Mouse (Mus musculus) forebrain, embryonic 11.5 days (tissue): Measurements from ENCODE around the gene Fastkd5. TPM values are rescaled to one million over a fixed set of nuclear protein-coding genes. Genes with fewer than 3 reads are reported as not detected.

Source experiments
- ATAC-seq: fragments of 200-750 bp; cut with Nextera tagmentation; replicated peaks from 2 replicates; pipeline ENCODE4 v1.8.0; 2017; ENCODE audit warnings: moderate TSS enrichment; ENCODE audit not compliant: low FRiP score
- DNase-seq: peaks from one replicate; pipeline ENCODE4 v3.0.0-alpha.2; 2017; ENCODE audit warnings: low spot score
- H3K27ac ChIP-seq: fragments of 300-500 bp; sonication (generic); 2 replicates; pipeline ENCODE4 v1.5.1; 2014; ENCODE audit warnings: low read depth, low read length
- H3K27me3 ChIP-seq: fragments of 300-500 bp; sonication (generic); 2 replicates; pipeline ENCODE4 v1.6.1; 2014; ENCODE audit warnings: mild to moderate bottlenecking, low read length, mixed read lengths; ENCODE audit not compliant: control insufficient read depth, insufficient read depth
- H3K36me3 ChIP-seq: fragments of 300-500 bp; sonication (generic); 2 replicates; pipeline ENCODE4 v1.6.1; 2014; ENCODE audit warnings: mild to moderate bottlenecking, low read length, moderate library complexity, mixed read lengths; ENCODE audit not compliant: control insufficient read depth, insufficient read depth
- H3K4me1 ChIP-seq: fragments of 300-500 bp; sonication (generic); replicated peaks from 2 replicates; pipeline ENCODE4 v1.6.1; 2014; ENCODE audit warnings: low read length, mixed read lengths; ENCODE audit not compliant: control insufficient read depth, insufficient read depth
- H3K4me2 ChIP-seq: fragments of 300-500 bp; sonication (generic); 2 replicates; pipeline ENCODE4 v1.6.1; 2014; ENCODE audit warnings: low read depth, mild to moderate bottlenecking, low read length, moderate library complexity, mixed read lengths; ENCODE audit not compliant: severe bottlenecking
- H3K4me3 ChIP-seq: fragments of 300-500 bp; sonication (generic); 2 replicates; pipeline ENCODE4 v1.5.1; 2014; ENCODE audit warnings: low read depth, low read length
- H3K9ac ChIP-seq: fragments of 300-500 bp; sonication (generic); 2 replicates; pipeline ENCODE4 v1.6.1; 2014; ENCODE audit warnings: low read length
- H3K9me3 ChIP-seq: fragments of 300-500 bp; sonication (generic); 2 replicates; pipeline ENCODE4 v1.6.1; 2016; ENCODE audit warnings: low read length, mixed read lengths; ENCODE audit not compliant: control insufficient read depth
- WGBS: fragments of 180-500 bp; shearing (Covaris S2); extraction: QIAGEN DNeasy Blood & Tissue Kit; methylation state at CpG from one replicate; pipeline ENCODE4 v1.1.7; 2014; 5-methylcytosine and 5-hydroxymethylcytosine counted together
- polyA plus RNA-seq: library from polyadenylated mRNA; unstranded; fragments of >200 nt; fragmentation: Nextera tagmentation; extraction: Ambion mirVana; gene quantifications from 2 replicates; pipeline ENCODE4 v1.2.1, GENCODE M21; 2014

Gene Fastkd5
- polyA plus RNA-seq, 1 experiment from 2014 or later: 20.5 TPM

DNA sequence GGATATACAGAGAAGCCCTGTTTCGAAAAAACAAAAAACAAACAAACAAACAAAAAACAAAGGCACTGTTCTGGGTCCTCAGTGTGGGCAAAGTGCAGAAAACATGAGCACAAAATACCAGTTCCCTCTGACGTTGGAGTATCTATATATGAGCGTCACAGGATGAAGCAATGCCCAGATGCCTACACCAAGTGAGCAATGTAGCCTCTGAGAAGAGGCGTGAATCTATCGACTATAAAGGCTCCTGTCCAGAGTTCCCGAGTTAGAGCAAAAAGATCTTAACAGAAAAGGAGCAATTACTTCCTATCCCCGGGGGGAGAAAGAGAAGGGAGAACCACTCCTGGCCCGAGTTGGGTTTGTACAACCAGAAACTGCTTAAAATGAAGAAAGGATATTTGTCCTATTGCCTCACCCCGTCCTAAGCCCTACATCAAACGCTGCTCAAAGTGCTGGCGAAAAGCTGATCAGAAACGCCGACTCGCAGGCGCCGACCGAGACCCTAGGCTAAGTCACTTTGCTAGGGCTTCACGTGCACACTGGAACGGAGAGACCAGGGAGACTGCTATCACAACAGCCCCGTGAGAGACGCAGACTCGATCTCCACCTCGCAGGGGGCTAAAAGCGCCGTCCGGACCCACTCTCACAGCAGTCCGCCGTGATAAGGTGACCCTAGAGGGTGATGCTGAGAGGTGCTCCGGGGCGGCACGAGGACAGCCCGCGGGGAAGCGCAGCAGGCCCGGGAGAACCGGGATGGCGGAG, 568 bp downstream of the Fastkd5 start:
- no peak for DNase-seq
- Histone ChIP-seq H3K27ac (peak overlapping the region; percentile 50; the same call in 1 of the 2 replicates), H3K27me3 (peaks cover 4% of the 10 kb centered on the region), H3K36me3 (peaks cover 4% of the 10 kb centered on the region; the same call in 1 of the 2 replicates), H3K4me3 (peak overlapping the region; percentile 99), H3K4me1 (peaks cover 13% of the 10 kb centered on the region; the same call in 1 of the 2 replicates), H3K9ac (peak overlapping the region; percentile 92), H3K4me2 (peak overlapping the region; percentile 81), H3K9me3 (no peaks in the 10 kb centered on the region)
- peak; percentile 17; the same call in 1 of the 2 replicates for ATAC-seq
- 3% methylated on average over 37 of the region's 37 CpGs for WGBS

DNA sequence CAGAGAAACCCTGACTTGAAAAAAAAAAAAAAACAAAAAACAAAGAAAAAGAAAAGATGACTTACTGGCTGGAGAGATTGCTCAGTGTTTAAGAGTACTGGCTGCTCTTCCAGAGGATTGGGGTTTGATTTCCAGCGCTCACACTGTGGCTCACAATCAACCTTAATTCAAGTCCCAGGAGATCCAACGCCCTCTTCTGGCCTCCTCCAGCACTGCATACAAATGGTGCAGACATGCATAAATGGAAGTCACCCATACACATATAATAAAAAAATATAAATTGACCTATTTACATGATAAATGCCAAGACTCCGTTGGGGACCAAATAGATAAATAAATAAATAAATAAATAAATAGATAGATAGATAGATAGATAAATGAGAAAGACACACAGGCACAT, 1.4 kb downstream of the Fastkd5 start:
- Histone ChIP-seq H3K4me2 (peak overlapping the region; percentile 81; the same call in 1 of the 2 replicates), H3K4me3 (peak overlapping the region; percentile 99; the same call in 1 of the 2 replicates)

DNA sequence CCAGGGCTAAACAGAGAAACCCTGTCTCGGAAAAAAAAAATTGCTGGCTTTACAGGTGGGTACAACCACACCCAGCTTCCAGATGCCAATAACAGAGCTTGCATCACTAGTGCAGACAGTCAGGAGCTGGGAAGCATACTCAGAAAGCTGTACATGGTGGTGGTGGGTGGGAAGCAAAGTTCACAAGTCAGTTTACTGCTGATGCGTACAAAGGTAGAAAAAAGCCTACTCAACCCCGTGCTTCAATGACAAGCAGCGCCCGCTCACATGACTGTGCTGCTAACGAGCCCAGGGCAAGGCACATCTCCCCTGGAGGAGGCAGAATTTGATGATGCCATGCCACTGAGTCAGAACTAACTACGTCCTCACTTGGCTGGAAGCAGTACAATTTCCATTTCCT, 10.9 kb downstream of the Fastkd5 start:
- H3K27me3 ChIP-seq: no peaks in the 10 kb centered on the region
- no peak overlapping the region for H3K9ac ChIP-seq
- ATAC-seq (no peak), DNase-seq (no peak)
- no peak overlapping the region for H3K4me3 ChIP-seq
- H3K36me3 ChIP-seq: peaks cover 8% of the 10 kb centered on the region; the same call in 1 of the 2 replicates
- H3K27ac ChIP-seq: no peak overlapping the region
- no peaks in the 10 kb centered on the region for H3K4me1 ChIP-seq
- H3K9me3 ChIP-seq: no peaks in the 10 kb centered on the region
- 90% methylated on average over 7 of the region's 7 CpGs for WGBS
- no peak overlapping the region for H3K4me2 ChIP-seq

More for the DNA sequence above, 1.4 kb downstream of the Fastkd5 start:
- Histone ChIP-seq H3K9me3 (no peaks in the 10 kb centered on the region), H3K9ac (no peak overlapping the region), H3K36me3 (peaks cover 4% of the 10 kb centered on the region; the same call in 1 of the 2 replicates), H3K4me1 (peaks cover 10% of the 10 kb centered on the region; the same call in 1 of the 2 replicates), H3K27me3 (no peaks in the 10 kb centered on the region), H3K27ac (no peak overlapping the region)
- no peak for DNase-seq
- ATAC-seq: no peak
- WGBS: 73% methylated on average over 3 of the region's 3 CpGs

DNA sequence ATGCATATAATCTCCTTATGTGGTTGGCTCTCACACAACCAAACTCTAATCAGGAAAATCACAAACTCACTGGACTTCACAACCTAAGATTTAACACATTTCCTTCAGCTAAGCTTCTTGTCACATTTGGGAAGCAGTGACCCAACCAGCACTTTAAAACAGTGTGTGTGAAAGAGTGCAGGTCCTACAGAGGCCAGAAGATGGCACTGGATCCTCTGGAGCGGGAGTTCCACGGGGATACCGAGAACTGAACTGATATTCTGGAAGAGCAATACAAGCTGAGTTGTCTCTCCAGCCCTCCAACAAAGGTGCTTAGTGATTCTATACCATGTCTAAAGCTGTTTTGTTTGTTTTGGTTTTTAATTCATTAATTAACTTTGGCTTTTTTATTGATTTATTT, 16.7 kb downstream of the Fastkd5 start:
- Histone ChIP-seq H3K9me3 (no peaks in the 10 kb centered on the region), H3K27me3 (no peaks in the 10 kb centered on the region), H3K4me2 (no peak overlapping the region), H3K27ac (no peak overlapping the region), H3K9ac (no peak overlapping the region), H3K4me1 (no peaks in the 10 kb centered on the region), H3K4me3 (no peak overlapping the region), H3K36me3 (peaks cover 8% of the 10 kb centered on the region; the same call in 1 of the 2 replicates)
- WGBS: 63% methylated on average over 3 of the region's 3 CpGs
- no peak for ATAC-seq
- peak; percentile 57 for DNase-seq

- H3K9ac ChIP-seq: no peak overlapping the region
- no peak overlapping the region for H3K4me3 ChIP-seq
- no peaks in the 10 kb centered on the region for H3K9me3 ChIP-seq
- H3K36me3 ChIP-seq: no peaks in the 10 kb centered on the region; the same call in 1 of the 2 replicates
- H3K27me3 ChIP-seq: no peaks in the 10 kb centered on the region
- ATAC-seq (no peak), DNase-seq (no peak)
- H3K4me1 ChIP-seq: no peaks in the 10 kb centered on the region
- H3K4me2 ChIP-seq: no peak overlapping the region
- 89% methylated on average over 4 of the region's 4 CpGs for WGBS
- no peak overlapping the region for H3K27ac ChIP-seq
These were observed 27.6 kb downstream of the Fastkd5 start for GRCm38 (mm10) chr2:130602195-130602594.

GRCm38 (mm10) chr2:130598399-130598798, 31.4 kb downstream of the Fastkd5 start:
- Histone ChIP-seq H3K4me2 (no peak overlapping the region), H3K4me3 (no peak overlapping the region), H3K36me3 (no peaks in the 10 kb centered on the region; the same call in 1 of the 2 replicates), H3K9ac (no peak overlapping the region), H3K27ac (no peak overlapping the region), H3K27me3 (no peaks in the 10 kb centered on the region), H3K9me3 (no peaks in the 10 kb centered on the region), H3K4me1 (no peaks in the 10 kb centered on the region)
- DNase-seq (no peak), ATAC-seq (no peak)
- WGBS: 77% methylated on average over 3 of the region's 3 CpGs

DNA sequence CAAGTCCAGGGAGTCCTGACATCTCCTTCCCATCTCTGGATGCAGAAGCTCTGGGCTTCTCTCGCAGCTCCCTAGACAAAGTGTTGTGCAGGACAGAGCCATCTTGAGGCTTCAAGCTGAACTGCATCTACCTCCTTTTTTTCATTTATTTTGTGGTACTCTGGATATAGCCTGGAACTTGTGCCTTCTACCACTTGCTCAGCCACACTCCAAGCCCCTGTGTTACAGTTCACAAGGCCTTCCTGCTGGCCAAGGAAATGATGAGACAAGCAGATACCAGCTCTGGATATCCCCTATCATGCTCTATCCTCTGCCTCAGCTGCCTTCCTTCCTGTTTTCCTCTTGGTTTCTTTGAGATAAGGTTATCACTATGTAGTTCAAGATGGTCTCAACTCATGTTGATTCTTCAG, 32.2 kb downstream of the Fastkd5 start:
- no peak overlapping the region for H3K4me3 ChIP-seq
- 14% methylated on average over 1 of the region's 1 CpGs for WGBS
- no peaks in the 10 kb centered on the region; the same call in 1 of the 2 replicates for H3K36me3 ChIP-seq
- H3K4me2 ChIP-seq: no peak overlapping the region
- ATAC-seq (no peak), DNase-seq (no peak)
- H3K9ac ChIP-seq: no peak overlapping the region
- H3K9me3 ChIP-seq: no peaks in the 10 kb centered on the region
- no peaks in the 10 kb centered on the region for H3K4me1 ChIP-seq
- H3K27ac ChIP-seq: no peak overlapping the region
- H3K27me3 ChIP-seq: no peaks in the 10 kb centered on the region

DNA sequence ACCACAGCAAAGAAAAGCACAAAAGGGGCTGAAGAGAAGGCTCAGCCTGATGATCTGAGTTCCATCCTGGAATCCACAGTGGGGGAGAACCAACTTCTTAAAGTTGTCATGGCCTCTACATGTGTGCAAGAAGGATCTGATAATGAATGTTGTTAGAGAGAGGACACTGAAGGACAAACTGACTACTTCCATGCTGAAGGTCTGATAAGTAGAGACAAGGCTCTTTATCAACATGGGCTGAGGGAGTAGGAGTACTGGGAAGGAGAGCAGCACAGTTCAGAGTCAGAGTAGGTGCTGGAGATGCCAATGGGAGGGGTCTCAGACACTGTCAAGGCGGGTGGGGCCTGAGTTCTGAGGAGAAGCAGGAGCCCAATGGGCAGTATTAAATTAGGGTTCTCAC, 34.2 kb downstream of the Fastkd5 start:
- Histone ChIP-seq H3K9me3 (no peaks in the 10 kb centered on the region), H3K36me3 (peaks cover 2% of the 10 kb centered on the region; the same call in 1 of the 2 replicates), H3K4me2 (no peak overlapping the region), H3K9ac (no peak overlapping the region), H3K4me3 (no peak overlapping the region), H3K27ac (no peak overlapping the region), H3K27me3 (no peaks in the 10 kb centered on the region), H3K4me1 (no peaks in the 10 kb centered on the region)
- DNase-seq: no peak
- ATAC-seq: no peak
- 88% methylated on average over 1 of the region's 1 CpGs for WGBS
